8 mouse cellular contexts compared by ENCODE assay signal in genomic region chr17:86236861-86237763, GRCm38 (mm10).
DNase-seq lines count a peak whose midpoint lies in the region.

No protein-coding gene starts in this region.

- intact Hi-C loops in heart, postnatal 36 days (cut with DNase I), result loop anchor here (5.0 kb wide), 1 partner anchor 70 kb away; the partner anchor contains the start of gene Prkce

- peak; percentile 55 for DNase-seq in cerebellum, adult 11 months
- DNase-seq in cerebellum, adult 8-10 months, result no peak
- peak; percentile 56 for DNase-seq in testis, postnatal 10 days (ENCODE audit: low spot score)
- no peak for DNase-seq in testis, postnatal 14 days (ENCODE audit: low spot score)
- DNase-seq in heart, postnatal 36 days, result peak; percentile 65 to 69
- peak; percentile 80 for DNase-seq in lung, postnatal 36 days
- DNase-seq in embryo, embryonic 9.5 days (ENCODE audit: extremely low spot score), result no peak
- DNase-seq in right cerebral cortex, postnatal 25 days, result no peak

Comparison
In these comparisons a context has a peak if more than half of its experiments do, and no peak if none do; other contexts are left out.
1. DNase-seq: peak in cerebellum, adult 11 months (single experiment), testis, postnatal 10 days (single experiment), heart, postnatal 36 days (2 of 2) and lung, postnatal 36 days (single experiment); none in cerebellum, adult 8-10 months (single experiment), testis, postnatal 14 days (single experiment), embryo, embryonic 9.5 days (single experiment) and right cerebral cortex, postnatal 25 days (single experiment).